Mouse (Mus musculus): ENCODE data around the gene Lonp2.

The Lonp2 gene

DNA sequence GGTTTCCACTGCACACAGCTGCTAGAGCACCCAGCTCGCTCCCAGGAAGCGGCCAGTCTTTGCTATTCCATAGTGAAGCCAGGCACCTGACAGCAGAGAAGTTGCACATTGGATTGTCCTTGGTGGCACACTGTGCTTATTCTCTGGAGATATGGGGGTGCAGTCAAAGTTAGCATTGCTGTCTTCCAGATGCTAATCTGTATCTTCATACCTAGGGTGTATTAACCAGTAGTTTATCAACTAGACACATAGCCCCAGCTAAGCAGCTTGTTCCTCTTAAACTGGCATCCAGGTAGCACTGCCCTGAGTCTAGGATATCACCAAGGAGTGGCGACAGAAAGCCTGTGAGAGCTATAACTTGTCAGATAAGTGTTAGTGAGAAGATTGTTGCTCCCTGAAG lies 88.8 kb downstream of the Lonp2 start:
- DNase-seq (ENCODE audit: low read depth, low spot score) = no peak

DNA sequence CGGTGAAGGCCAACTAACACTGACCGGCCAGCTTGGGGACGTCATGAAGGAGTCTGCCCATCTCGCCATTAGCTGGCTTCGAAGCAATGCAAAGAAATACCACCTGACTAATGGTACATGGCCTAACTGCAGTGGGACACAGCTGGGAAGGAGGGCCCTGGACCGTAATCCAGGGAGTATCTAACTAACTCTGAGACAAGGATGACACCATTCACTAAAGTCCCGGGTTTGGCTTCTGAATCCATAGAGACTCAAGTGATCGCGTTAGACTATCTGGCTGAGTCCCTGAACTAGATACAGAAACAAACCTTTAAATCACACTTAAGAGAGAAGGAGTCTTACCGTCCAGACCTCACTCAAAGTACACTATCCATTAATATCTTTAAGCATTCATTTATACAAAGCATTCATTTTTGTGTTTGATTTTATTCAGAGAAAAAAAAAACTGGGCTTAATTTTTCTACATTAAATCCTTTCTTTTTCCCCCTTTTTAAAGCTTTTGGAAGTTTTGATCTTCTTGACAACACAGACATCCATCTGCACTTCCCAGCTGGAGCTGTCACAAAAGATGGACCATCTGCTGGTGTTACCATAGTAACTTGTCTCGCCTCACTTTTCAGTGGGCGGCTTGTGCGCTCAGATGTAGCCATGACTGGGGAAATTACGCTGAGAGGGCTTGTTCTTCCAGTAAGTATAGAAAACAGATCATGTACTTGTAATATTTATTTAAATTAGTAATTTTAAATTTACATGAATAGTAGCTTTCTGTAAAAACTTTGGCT lies 89.8 kb downstream of the Lonp2 start:
- DNase-seq (ENCODE audit: low read depth, low spot score) = no peak

DNA sequence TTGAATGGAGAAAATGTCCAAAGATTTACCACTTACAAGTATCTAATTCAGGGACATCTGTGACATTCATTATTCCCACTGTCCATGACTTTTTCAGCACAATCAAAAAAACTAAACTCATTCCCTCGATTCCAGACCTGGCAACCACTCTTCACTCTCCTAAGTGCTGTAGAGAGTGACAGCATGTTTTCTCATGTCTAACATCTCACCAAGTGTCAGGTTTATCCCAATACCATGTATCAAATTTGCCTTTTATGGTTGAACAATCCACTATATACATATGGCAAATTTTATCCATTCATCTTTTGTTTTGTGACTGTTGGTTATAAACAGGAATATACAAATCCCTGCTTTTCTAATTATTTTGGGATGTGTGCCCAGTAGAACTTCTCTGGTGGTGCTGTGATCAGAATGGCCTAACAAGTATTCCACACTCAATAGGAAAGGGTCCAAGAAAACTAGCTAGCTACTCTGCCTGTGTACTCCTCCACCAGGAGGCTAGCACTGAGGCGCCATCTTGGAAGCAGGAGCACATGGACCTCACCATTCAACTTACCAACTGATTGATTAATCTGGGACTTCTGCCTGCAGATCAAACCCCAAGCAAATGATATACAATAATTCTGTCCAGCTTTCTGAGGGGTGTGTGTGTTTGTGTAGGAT lies 94.6 kb downstream of the Lonp2 start:
- DNase-seq (ENCODE audit: low read depth, low spot score) = no peak

DNA sequence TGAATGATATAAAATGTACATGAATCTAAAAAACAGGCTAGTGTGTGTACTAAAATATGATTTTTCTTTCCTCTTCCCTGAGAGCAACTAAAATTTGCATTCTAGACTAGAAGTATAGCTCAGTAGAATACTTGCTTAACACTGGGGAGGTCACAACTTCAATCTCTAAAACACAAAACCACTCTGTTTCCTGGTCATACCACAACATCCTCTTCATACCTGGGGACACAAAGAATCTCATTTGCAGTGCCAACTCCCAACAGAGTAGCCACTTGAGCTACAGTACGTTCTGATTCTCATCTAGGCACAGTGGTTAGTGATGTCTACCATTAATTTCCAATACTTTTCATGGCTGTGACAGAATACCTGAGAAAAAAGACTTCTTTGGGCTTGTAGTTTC lies 95.5 kb downstream of the Lonp2 start:
- DNase-seq (ENCODE audit: low read depth, low spot score) = no peak

DNA sequence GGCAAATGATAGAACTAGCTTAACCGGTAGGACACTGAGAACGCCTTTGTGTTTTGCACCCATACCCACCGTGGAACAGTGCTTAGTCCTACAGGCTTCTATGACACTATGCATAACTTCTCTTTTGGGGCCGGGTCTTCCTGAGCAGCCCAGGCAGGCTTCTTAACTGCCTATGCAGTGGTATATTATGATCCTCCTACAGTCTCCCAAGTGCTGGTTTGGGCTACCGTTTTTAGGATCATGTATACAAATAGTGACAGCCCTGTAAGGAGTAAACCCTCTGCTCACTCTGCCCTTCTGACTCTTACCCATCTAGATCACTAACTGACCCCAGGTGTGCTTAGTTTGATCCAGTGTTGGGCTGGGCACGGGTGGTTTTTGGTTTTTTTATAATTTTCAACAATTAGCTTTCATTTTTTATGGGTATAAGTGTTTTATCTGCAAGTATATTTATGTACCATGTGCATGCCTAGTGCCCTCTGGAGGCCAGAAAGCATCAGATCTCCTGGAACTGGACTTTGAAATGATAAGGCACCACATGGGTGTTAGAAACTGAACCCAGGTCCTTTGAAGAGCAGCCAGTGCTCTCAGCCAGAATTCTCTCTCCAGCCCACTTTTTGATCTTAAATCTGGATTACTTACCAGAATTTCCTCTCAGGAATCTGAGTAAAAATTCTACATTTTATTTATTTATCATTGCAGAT lies 97.1 kb downstream of the Lonp2 start:
- no peak for DNase-seq (ENCODE audit: low read depth, low spot score)

DNA sequence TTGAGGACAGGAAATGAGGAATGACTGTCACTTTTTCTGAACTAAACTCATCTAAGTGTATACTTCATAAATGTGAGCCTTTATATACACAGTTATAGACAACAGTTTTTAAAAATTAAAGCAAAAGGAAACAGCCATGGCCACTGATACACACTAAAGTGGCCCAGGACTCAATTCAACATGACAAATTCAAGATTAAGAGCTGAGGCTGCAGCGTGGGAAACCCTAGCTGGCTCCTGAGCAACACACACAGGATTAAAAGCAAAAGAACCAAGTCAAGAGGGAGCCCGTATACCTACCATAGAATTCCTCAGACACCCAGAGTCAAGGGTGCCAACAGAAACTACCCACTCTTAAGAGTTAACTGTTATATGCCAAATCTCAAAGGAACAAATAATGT lies 97.6 kb downstream of the Lonp2 start:
- DNase-seq (ENCODE audit: low read depth, low spot score) = no peak

DNA sequence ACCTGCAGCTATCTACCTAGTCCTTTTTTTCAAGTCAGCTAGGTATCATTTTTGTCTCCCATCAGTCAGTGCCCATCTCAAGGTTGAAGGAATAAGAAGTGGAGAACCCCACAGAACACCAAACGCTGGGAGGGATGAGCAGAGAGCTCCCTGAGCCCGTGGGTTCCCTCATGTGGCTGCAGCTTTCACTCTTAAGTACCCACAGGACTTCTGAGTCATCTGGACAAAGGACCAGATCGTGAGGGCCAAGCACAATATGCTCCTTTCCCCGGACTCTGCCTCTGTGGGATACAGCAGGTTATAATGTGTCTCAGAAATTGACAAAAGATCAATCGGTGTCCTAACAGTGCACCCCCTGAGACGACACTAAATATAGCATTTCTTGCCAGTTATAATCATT lies 103.1 kb downstream of the Lonp2 start:
- no peak for DNase-seq (ENCODE audit: low read depth, low spot score)

DNA sequence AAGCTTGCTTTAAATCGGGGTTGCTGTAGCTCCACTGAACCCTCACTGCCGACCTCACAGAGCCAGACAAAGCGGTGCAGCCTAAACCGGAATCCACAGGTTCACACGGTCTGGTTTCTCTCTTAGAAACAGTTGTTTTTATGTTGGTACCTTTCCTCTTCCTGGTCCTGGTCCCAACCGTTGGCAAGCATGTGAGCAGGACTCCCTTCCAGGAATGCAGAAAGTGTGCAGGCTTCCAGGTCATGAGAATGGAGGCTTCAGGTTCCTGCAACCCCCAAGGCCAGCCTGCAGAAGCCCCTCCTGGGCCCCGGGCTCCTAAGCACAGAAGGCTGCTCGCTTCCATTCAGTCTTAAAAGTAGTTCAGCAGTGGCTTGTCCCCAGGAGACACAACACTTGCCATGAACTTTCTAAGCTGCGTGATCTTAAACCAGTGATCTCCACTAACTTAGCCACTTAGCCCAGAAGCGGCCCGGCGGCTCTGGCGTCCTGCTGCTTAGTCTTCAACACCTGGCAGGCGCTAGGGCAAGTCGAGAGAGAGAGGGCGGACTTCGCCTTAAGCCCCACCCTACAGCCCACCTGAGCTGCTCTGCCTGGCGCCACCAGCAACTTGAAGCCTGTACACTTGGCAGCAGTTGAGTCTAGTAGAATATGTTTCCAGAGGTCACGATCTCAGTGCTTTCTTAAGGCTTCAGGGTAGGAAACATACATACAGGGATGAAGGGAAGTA lies 104.5 kb downstream of the Lonp2 start:
- no peak for DNase-seq (ENCODE audit: low read depth, low spot score)

DNA sequence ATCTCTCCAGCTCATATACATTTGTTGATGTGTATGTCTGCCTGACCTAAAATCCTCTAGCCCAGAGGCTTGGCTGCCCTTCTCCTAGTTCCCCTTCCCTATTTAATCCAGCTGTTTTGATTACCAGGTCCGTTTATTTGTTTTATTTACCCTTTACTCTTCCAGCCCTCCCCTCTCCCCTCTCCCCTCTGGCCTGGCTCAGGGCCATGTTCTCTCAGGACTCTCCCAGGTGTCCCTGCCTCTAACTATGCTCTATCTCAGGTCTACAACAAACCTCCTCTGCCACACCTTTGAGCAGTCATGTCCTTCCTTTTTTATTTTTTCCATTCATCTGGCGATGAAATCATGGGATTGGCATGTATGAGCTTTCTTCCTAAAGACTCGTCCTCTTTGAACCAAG lies 106.5 kb downstream of the Lonp2 start:
- DNase-seq (ENCODE audit: low read depth, low spot score) = no peak

DNA sequence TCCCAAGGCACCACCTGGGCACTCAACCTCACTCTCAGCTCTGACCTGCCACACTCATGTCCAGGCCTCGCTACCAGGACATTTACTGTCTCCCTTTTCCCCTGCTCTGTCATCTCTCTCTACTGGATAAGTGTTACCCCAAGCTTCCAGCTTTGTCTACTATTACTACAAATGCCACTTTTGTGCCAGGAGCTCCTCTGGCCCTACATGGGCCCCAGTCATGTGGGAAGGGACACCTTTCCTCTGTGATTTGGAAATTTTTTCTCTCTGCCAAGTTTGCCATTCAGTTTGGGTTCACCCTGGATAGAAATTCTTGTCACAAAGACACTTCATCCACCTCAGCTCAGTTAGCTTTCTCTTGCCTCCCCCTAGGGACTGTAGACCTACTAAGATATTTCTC lies 107.0 kb downstream of the Lonp2 start:
- DNase-seq (ENCODE audit: low read depth, low spot score) = no peak

DNA sequence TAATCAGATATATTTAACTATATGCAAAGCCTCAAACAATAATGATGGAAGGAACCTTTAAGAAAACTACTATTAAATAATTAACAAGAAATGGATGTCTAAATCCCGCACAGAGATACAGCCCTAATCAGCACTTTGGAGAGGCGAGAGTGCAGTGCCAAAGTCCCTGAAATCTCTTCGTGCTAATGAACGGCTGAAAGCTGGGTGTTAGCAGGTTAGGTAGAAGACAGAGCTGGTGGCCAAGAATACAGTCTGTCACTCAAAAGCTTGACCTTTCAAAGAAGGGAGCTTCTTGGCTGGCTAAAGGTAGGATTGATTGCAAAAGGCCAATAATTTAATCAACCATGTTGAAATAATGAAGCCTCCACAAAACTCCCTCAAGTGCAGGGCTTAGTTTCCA lies 110.3 kb downstream of the Lonp2 start:
- DNase-seq (ENCODE audit: low read depth, low spot score) = no peak

DNA sequence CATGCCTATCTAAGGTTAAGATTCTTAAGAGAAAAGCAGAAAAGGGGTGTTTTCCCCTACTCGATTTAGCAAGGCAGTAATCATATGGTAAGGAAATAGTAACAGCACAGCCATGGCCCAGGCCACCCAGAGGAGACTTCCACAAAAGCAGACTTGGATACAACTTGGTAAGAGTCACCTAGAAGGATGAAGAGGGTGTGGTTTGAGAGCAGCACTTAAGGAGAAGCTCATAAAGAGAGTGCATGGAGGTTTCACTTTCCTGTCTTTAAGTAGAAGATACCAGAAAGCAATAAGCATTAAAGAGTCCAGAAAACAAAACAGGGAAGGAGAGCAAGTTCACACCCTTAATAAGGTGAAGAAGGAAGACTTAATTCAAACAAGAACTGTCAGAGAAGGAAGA lies 111.1 kb downstream of the Lonp2 start:
- DNase-seq (ENCODE audit: low read depth, low spot score) = no peak

DNA sequence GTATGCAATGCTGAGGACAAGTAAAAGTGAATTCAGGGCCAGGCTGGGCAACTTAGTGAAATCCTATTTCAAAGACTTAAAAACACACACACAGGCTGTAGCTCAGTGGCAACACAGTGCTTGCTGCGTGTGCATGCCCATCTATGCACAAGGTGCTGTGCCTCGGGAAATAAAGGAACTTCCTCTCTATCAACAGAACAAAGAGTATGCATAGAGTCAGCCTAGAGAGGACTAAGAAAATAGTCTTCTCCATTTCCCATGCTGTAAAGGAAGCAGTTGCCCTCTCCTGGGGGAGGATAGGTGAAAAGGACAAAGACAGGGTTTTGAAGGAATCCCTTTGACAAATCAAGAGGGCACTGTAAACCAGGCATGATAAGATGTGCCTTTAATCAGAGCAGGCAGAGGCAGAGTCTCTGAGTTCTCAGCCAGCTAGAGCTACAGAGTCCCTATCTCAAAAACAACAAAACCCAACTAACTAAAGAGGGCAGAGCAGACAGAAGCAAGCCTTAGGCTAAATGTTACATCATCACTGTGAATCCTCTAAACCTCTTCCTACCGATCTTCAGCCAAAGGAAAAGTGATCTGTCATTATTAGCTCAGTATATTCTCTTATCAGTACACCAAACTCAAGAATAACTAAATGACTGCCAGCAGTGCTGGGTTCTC lies 111.7 kb downstream of the Lonp2 start:
- DNase-seq (ENCODE audit: low read depth, low spot score) = no peak

DNA sequence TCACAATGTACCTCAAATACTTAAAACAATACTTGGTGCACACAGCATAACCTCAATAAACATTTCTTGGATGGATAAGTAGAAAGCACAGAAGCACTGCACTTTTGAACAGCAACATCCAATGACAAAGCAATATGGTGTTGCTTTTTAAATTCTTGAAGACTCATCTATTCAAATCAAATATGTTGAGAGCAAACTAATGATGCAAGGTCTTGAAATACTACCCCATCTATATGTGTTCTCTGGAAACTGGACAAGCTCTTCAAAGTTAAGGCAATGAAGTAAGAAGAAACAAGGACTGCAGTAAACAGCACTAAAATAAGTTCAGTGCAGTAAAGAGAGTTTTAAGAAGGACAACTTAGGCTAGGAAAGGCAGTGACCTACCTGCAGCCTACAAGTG lies 117.1 kb downstream of the Lonp2 start:
- DNase-seq (ENCODE audit: low read depth, low spot score) = no peak

DNA sequence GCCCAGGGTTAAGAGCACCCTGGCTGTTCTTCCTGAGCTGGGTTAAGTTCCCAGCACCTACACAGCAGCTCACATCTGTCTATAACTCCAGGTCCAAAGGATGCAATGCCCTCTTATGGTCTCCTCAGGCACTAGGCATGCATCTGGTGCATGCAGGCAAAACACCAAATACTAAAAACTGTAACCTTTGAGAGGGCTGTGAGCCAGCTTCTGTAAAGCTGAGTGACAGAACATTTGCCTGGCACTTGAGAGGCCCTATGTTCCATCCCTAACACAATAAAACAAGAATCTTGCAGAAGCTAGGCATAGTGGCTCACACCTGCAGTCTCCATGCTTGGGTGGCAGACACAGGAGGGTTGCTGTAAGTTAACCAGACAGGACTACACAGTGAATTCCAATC lies 117.8 kb downstream of the Lonp2 start:
- no peak for DNase-seq (ENCODE audit: low read depth, low spot score)

DNA sequence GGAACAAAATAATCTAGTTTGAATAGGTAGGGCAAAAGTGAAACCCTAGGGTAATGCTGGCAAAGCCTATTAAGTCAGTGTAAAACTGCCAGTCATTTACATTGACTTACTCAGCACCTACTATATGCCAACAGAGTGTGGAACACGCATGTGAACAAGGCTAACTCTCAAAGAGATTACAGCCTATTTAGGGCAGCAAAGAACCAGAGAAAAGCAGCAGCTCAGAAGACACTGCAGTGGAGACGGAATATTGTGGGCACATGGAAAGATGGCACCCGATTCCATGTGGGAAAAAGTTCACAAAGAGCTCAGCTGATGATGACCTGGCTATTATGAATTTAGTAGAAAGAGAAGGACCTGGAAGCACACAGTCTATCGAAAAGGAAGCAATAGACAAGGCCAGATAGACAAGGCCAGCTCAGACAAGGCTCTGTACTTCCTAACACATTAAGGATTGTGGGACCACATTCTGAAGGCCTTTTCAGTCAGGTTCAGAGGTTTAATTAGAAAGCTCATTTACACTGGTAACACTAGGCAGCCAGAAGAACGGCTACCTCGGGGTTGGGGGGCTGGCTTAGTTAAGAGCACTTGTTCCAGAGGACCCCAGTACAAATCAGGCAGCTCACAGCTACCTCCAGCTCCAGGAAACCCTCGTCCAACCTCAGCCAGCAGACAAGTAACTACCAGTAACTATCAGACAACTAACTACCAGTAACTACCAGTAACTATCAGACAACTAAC lies 118.9 kb downstream of the Lonp2 start:
- no peak for DNase-seq (ENCODE audit: low read depth, low spot score)

DNA sequence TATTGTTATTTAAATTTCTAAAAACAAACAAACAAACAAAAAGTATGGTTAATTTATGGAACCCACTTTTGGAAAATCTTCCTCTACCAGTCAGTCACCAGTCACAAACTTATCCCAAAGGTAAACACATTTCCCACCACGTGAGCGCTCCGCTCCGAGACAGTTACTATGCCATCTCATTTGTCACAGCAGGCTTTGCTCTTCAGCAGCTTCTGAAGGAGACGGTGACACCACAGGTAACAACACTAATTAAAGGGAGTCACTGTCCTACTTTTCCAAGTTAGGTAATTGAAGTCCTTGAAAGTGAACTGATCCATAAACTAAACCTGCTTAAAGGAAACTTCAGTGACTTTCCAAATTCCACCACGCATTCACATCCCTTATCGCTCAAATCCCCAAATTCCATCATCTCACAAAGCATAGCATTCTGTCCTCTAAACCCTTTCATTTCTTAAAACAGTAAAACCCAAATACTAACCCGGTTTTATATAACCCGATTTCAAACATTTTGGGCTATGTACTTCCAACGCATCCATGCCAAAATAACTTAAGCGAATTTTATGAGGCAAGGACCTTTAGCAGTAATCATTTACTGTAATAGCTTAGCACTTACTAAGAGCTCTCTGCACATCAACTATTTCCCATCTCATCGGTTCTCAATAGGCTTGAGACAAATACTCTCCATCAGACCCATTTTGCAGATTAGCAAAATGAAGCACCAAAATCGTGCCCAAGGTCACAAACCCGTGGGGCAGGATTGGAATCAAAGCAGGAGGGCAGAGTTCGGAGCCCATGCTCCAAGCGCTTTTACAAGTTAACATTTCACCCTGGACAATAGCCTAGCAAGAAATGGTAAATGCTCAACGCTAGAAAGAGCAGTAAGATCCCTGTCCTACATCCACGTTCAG lies 120.7 kb downstream of the Lonp2 start:
- DNase-seq (ENCODE audit: low read depth, low spot score) = no peak

DNA sequence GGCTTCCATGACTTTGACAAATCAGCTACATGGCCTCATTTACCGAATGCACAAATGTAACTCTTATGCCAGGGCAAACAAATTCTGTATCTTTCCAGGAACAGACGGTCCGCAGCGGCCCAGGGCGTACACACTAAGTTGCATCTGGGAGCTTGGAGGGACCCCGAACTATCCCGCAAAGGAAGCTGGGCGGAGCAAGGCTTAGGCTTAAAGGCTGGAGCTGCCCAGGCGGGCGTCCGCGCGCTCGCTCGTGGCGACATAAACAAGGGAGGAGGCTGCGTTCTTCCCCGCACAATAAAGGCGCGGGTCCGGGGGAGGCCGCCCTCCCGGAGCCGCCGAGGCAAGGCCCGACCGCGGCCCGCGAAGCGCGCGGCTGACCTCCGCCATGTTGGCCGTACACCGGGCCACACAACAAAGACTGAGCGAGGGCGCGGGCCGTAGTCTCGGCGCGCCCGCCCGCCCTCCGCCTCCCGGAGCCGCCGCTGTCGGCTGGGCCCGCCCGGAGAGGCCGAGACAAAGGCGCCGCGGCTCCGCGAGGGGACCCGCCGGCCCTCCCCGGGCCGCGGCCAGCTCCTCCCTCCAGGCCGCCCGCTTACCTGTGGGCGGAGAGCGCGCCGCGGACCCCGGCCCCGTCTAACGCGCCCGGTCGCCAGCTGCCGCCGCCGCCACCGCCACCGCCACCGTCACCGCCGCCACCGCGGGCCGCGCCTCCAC lies 121.5 kb downstream of the Lonp2 start, which contains the start of the genes Gm10638 and Siah1a:
Gene Gm10638 (plus strand): TSS at position 479 of the 714 bp plus-strand sequence.
Gene Siah1a (minus strand): TSS at position 714 of the 714 bp plus-strand sequence.
- DNase-seq (ENCODE audit: low read depth, low spot score) = peak; percentile 67

DNA sequence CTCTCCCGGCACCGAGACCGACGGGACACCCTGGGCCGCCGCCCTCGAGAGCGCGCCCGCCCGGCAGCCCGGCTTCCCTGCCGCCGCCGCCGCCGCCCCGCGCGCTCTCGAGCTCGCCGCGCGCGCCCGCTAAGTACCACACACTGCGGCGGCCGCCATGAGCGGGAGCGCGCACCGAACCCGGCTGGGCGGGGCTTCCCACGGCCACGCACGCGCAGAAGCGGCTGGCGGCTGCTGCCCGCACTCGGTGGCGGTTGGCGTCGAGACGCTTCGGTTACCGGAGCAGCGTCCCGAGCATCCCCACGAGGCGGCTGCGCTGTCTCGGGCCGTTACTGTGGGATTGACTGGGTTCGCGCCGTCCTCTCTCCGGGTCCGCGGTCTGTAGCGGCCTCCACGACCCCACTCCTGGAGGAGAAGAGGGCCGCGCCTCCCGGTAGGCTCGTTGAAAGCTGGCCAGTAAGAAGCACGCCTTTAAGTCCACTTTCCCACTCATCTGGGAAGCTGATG lies 122.1 kb downstream of the Lonp2 start:
- peak; percentile 81 for DNase-seq (ENCODE audit: low read depth, low spot score)
